Mouse (Mus musculus): Measurements from ENCODE around the gene Arid3c.

The Arid3c gene

GRCm38 (mm10) chr4:41744131-41744530, 13.2 kb upstream of the Arid3c start:
- no peak for DNase-seq

- peak; percentile 94 for DNase-seq
Observed at GRCm38 (mm10) chr4:41741158-41741560, 10.2 kb upstream of the Arid3c start.

DNA sequence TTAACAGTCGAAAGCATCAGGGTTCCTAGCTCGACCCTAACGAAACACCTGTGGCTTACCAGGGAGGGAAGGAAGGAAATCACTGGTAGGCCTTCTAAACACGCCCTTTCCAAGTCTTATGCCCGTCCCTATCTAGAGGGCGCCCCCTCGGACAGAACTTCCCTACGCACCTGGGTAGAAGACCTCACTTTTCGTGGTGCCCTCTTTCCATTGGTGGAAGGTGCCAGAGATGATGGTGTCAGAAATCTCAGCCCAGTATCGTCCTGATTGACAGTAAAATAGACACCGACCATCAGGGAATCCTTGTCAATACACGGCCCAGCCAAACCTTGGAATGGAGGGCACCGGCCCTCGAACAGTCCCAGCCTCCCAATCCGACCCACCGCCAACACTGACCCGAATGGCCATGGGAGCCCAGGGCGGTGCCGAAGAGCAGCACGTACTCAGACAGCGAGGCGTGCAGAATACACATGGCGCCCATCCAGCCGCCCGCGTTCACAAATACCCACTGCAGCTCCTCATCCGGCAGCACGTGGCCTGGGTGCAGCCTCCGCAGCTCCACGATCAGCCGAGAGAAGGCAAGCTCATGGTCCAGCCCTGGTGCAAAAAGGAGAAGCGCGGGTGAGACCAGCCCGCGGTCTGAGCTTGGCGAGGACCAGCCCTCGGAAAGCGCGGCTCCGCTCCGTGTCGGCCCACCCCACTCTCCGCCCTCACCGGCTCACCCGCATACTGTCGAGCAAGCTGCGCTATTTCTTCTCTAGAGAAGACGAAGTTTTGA, 9.6 kb upstream of the Arid3c start:
- DNase-seq: peak; percentile 60

DNA sequence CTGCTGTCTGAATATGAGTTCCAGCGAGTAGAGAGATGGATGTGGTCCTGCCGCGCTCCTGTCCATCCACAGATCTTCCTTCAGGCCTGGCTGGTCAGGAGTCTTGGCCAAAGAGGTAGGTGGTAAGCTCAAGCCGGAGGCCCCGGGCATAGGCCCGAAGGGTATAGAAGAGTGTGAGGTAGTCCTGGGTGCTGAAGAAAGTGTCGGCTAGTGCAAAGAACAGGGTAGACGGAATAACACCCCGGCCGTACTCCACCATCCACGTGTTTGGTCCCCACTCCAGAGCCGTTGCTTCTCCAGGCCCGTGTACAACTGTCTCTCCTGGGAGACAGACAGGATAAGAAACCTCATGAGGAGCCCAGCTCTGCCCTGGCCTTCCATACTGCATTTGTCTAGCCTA, 8.3 kb upstream of the Arid3c start:
- DNase-seq: no peak

GRCm38 (mm10) chr4:41738256-41738603, 7.3 kb upstream of the Arid3c start:
- no peak for DNase-seq

DNA sequence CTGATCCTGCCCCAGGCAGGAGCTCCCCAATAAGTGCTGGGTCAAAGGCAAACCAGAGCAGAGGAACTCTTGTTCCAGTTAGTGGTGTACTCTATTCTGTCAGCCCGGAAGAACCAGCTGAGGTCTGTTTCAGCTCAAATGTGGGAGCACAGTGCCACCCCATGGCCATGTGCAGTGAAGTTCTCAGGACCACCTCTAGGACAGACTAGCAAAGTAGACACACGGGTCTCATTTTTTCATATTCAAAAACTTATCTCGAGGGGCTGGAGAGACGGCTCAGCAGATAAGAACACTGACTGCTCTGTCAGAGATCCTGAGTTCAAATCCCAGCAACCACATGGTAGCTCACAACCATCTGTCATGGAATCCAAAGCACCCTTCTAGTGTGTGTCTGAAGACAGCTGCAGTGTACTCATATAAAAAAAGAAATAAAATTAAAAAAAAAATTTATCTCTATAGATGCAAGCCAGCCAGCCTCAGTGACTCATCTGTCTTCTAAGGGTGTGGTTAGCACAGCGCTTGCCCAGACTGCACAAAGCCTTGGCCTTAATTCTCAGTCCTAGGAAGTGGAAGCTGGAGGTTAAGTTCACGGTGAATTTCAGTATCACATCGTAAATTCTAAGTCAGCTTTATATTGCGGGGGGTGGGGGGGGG, 6.8 kb upstream of the Arid3c start:
- peak; percentile 63 for DNase-seq

GRCm38 (mm10) chr4:41726826-41727621, 3.9 kb downstream of the Arid3c start:
- DNase-seq: no peak

GRCm38 (mm10) chr4:41722918-41723351, 8.0 kb downstream of the Arid3c start, which contains the start of gene Dctn3:
Dctn3 (minus strand) TSS chr4:41723170.
- DNase-seq: peak; percentile 85

- DNase-seq: no peak
Observed at GRCm38 (mm10) chr4:41716834-41717233, 14.1 kb downstream of the Arid3c start.

GRCm38 (mm10) chr4:41715596-41715995, 15.3 kb downstream of the Arid3c start:
- DNase-seq: no peak

DNA sequence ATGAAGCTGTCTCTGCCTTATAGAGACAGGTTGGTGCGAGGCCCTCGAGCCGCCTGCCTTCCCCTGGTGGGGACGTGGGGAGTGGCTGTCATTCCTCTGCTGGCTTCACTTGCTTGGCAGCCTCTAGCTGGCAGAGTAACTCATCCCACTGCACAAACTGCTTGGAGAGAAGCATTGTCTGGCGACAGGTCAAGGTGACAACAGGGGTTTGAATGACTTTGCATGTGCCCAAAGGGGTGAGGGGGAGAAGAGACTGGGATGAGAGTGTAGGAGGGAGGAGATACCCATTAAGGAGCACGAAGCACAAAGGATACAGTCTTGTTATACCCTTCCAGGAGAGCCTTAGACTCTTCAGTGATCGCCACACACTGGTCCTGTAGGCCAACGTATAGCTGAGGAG, 15.9 kb downstream of the Arid3c start:
- no peak for DNase-seq

DNA sequence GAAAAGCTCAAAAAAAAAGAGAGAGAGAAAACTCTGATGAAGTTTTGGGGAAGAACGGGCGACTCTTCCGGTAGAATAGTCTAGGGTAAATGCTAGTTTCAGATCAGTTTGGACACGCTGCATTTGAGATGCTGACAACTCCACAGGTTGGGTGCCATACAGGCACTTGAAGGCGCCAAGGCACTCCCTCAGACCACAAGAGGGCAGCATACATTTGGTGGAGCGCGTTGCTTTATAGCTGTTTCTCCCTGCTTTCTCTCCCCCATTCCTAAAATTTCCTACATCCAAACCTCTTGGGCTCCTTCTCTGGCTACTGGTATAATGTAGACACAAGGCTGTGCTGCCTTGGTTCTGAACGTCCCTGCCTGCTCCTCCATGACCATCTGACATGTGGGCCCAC, 16.7 kb downstream of the Arid3c start:
- DNase-seq: peak; percentile 73

- DNase-seq: peak; percentile 88
Observed at GRCm38 (mm10) chr4:41713197-41714067, 17.5 kb downstream of the Arid3c start, which contains the start of gene Rpp25l. Rpp25l (minus strand) TSS chr4:41713534.

DNA sequence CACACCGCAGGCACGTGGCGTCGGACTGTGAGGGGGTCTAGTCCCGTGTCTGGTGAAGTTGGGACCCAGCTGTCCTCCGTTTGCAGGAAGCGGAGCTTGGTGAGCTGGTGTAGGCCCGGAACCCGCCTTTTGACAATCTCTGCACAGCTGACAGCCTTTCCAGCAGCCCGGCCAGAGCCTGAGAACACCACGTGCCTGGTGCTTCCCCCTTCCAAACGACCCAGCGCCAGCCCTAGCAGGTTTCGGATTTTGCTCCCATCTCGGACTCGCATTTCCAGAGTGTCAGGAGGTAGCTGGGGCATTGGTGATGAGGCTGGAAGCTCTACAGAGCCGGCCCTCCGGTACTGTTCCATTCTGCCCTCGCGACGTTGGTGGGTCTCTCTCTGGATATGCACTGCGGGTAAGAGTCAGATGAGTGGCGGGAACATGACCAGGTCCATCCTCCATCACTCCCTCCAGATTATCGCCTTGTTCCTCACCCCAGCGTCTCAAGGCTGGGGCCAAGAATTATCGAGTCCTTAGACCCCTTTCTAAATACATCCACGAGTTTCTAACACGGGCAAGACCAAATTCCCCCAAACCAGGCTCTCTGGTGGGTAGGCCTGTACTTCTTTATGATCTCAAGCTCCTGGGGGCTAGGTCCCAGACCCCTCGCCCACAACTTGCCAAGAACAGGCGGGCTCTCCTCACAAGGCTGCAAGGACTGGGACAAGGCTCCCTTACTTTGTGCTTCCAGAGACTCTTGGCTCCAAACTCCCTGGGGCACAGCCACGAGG, 18.3 kb downstream of the Arid3c start:
- no peak for DNase-seq

- DNase-seq: no peak
Observed at GRCm38 (mm10) chr4:41711705-41712375, 19.1 kb downstream of the Arid3c start.

GRCm38 (mm10) chr4:41710229-41710628, 20.7 kb downstream of the Arid3c start:
- no peak for DNase-seq

GRCm38 (mm10) chr4:41708192-41708745, 22.7 kb downstream of the Arid3c start:
- peak; percentile 69 for DNase-seq

DNA sequence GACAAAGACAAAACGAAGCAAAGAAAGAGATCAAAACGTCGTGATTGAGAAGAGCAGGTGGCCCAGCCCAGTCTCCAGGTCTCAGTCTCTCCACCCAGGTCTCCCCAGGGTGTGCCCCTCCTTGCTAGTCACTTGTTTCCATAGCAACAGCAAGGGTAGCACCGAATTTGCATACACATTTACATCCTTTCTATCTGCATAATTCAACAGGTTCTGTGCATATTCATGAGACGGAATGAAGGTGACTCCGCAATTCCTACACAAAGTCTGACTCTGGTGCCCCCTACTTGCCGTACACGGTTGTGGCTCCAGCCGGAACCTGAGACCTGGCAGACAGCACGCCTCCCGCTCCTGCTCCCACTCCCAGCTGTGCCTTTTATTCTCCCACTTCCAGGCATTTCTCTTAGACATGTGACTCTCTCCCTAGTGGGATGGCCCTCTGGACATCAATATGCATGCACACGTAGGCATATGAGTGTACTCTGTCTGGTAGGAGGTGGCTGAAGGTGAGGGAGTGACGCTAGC, 23.9 kb downstream of the Arid3c start:
- DNase-seq: peak; percentile 78

DNA sequence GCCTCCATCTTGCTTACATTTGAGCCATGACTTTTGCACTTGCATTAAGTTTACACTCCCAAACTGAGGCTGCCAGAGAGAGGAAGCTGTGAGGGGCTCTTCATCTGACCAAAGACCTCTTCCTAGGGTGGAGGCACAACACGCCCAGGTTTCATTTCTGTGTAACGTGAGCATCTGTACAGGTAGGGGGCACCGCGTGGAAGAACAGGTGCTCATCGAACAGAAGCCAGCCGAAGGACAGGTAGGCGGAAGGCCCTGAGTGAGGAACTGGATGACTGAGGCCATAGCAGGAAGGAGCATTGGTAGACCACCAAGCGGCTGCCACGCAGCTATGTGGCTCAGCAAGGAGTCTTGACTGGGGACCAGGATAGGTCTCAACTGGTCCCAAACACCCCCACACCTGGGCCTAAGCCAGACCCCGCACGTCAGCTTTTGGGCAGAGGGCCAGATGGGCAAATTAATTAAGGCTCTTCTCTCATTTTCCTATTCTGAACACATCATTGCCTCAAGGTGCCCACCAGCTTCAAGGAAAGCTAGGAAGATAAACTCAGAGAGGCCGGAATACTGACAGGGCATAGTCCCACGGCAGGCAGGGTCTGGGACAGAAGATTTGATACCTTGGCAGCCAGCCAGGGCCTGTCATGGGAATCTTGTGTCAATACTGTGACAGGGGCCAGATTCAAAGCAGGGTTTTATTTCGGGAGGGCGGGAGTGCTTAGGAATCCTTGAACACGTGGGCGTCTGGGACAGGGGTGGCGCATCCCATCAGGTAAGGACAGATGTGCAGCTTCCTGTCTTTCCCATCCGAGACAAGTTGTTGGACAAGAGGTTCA, 24.8 kb downstream of the Arid3c start:
- peak; percentile 41 for DNase-seq

DNA sequence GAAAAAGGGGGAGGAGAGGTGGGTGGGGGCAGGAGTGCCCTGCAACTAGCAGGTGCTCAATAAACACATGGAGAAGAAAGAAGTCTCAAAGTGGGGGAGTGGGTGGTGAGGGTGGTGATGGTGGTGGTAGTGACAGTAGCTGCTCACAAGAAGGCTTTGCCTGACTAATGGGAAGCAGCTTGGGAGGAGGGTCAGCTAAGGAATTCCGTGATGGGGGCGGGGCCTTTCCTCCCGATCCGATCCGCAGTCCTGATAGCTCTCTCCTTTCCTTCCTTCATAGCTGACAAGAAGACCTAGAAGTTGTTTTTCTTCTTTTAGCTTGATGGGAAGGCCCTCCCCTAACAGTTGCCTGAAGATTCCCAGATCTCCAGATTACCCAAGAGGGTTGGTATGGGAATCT, 26.3 kb downstream of the Arid3c start:
- no peak for DNase-seq
